Mouse (Mus musculus): ENCODE measurements around the gene Zfp296. TPM values are rescaled to one million over a fixed set of nuclear protein-coding genes. Genes with fewer than 3 reads are reported as not detected.

The Zfp296 gene
- polyA plus RNA-seq, 1 experiment from 2014 or later = not detected

Other genes with a start within 250 kb of the Zfp296 start
- 79.3 and 85.9 TPM in 2 replicates for gene Ercc1, start 232.5 kb upstream of the Zfp296 start, polyA plus RNA-seq (2015; fragmentation: Nextera tagmentation; extraction: Ambion mirVana)
- 23.1 and 26.4 TPM in 2 replicates for gene Cd3eap, start 217.8 kb upstream of the Zfp296 start, polyA plus RNA-seq (2015; fragmentation: Nextera tagmentation; extraction: Ambion mirVana)
- gene Ppp1r13l, start 217.5 kb upstream of the Zfp296 start, polyA plus RNA-seq (2015; fragmentation: Nextera tagmentation; extraction: Ambion mirVana) = 3.0 and 3.6 TPM in 2 replicates
- 25.3 and 28.5 TPM in 2 replicates for gene Ercc2, start 195.3 kb upstream of the Zfp296 start, polyA plus RNA-seq (2015; fragmentation: Nextera tagmentation; extraction: Ambion mirVana)
- gene Klc3, start 173.2 kb upstream of the Zfp296 start, polyA plus RNA-seq (2015; fragmentation: Nextera tagmentation; extraction: Ambion mirVana) = 2.2 and 2.5 TPM in 2 replicates
- 0.22 and 0.66 TPM in 2 replicates for gene Ckm, start 172.5 kb upstream of the Zfp296 start, polyA plus RNA-seq (2015; fragmentation: Nextera tagmentation; extraction: Ambion mirVana)
- 13.8 and 17.5 TPM in 2 replicates for gene Mark4, start 118.5 kb upstream of the Zfp296 start, polyA plus RNA-seq (2015; fragmentation: Nextera tagmentation; extraction: Ambion mirVana)
- gene Exoc3l2, start 114.0 kb upstream of the Zfp296 start, polyA plus RNA-seq (2015; fragmentation: Nextera tagmentation; extraction: Ambion mirVana) = 0.11 and 0.19 TPM in 2 replicates
- gene Bloc1s3, start 68.9 kb upstream of the Zfp296 start, polyA plus RNA-seq (2015; fragmentation: Nextera tagmentation; extraction: Ambion mirVana) = 3.7 and 4.9 TPM in 2 replicates
- 29.4 and 31.2 TPM in 2 replicates for gene Trappc6a, start 68.9 kb upstream of the Zfp296 start, polyA plus RNA-seq (2015; fragmentation: Nextera tagmentation; extraction: Ambion mirVana)
- 0.81 and 0.90 TPM in 2 replicates for gene Nkpd1, start 59.4 kb upstream of the Zfp296 start, polyA plus RNA-seq (2015; fragmentation: Nextera tagmentation; extraction: Ambion mirVana)
- 31.9 and 38.8 TPM in 2 replicates for gene Ppp1r37, start 14.2 kb upstream of the Zfp296 start, polyA plus RNA-seq (2015; fragmentation: Nextera tagmentation; extraction: Ambion mirVana)
- gene Gemin7, start 308 bp downstream of the Zfp296 start, polyA plus RNA-seq (2015; fragmentation: Nextera tagmentation; extraction: Ambion mirVana) = 120 and 124 TPM in 2 replicates
- gene Clasrp, start 27.2 kb downstream of the Zfp296 start, polyA plus RNA-seq (2015; fragmentation: Nextera tagmentation; extraction: Ambion mirVana) = 57.2 and 57.6 TPM in 2 replicates
- 3.9 and 4.5 TPM in 2 replicates for gene Relb, start 52.2 kb downstream of the Zfp296 start, polyA plus RNA-seq (2015; fragmentation: Nextera tagmentation; extraction: Ambion mirVana)
- gene Clptm1, start 87.7 kb downstream of the Zfp296 start, polyA plus RNA-seq (2015; fragmentation: Nextera tagmentation; extraction: Ambion mirVana) = 91.2 and 92.5 TPM in 2 replicates
- gene Apoc2, start 100.7 kb downstream of the Zfp296 start, polyA plus RNA-seq (2015; fragmentation: Nextera tagmentation; extraction: Ambion mirVana) = not detected in 2 replicates
- gene Gm44805, start 104.1 kb downstream of the Zfp296 start, polyA plus RNA-seq (2015; fragmentation: Nextera tagmentation; extraction: Ambion mirVana) = not detected in 2 replicates
- not detected in 2 replicates for gene Apoc4, start 104.2 kb downstream of the Zfp296 start, polyA plus RNA-seq (2015; fragmentation: Nextera tagmentation; extraction: Ambion mirVana)
- 0.58 and 1.8 TPM in 2 replicates for gene Apoc1, start 115.4 kb downstream of the Zfp296 start, polyA plus RNA-seq (2015; fragmentation: Nextera tagmentation; extraction: Ambion mirVana)
- 269 and 326 TPM in 2 replicates for gene Apoe, start 121.9 kb downstream of the Zfp296 start, polyA plus RNA-seq (2015; fragmentation: Nextera tagmentation; extraction: Ambion mirVana)
- gene Tomm40, start 138.2 kb downstream of the Zfp296 start, polyA plus RNA-seq (2015; fragmentation: Nextera tagmentation; extraction: Ambion mirVana) = 109 TPM in 2 replicates
- gene Nectin2, start 173.2 kb downstream of the Zfp296 start, polyA plus RNA-seq (2015; fragmentation: Nextera tagmentation; extraction: Ambion mirVana) = 42.3 and 48.4 TPM in 2 replicates
- gene Bcam, start 193.7 kb downstream of the Zfp296 start, polyA plus RNA-seq (2015; fragmentation: Nextera tagmentation; extraction: Ambion mirVana) = 7.9 and 8.8 TPM in 2 replicates
- gene Cblc, start 219.5 kb downstream of the Zfp296 start, polyA plus RNA-seq (2015; fragmentation: Nextera tagmentation; extraction: Ambion mirVana) = not detected in 2 replicates
- 0.30 and 0.92 TPM in 2 replicates for gene Bcl3, start 245.5 kb downstream of the Zfp296 start, polyA plus RNA-seq (2015; fragmentation: Nextera tagmentation; extraction: Ambion mirVana)

Measured in forebrain, embryonic 16.5 days (tissue).